Mouse (Mus musculus): ENCODE results near the gene Prorsd1. TPM values are rescaled to one million over a fixed set of nuclear protein-coding genes. Genes with fewer than 3 reads are reported as not detected.

The Prorsd1 gene
- polyA plus RNA-seq, 1 experiment from 2014 or later, result 36.0 TPM

GRCm38 (mm10) chr11:29509421-29509820 is 5.4 kb downstream of the Prorsd1 start:
- H3K4me3 ChIP-seq (ENCODE audit: low read length), result no peak overlapping the region
- no peak overlapping the region for H3K27ac ChIP-seq (ENCODE audit: low read depth, low read length)
- H3K9ac ChIP-seq (ENCODE audit: low read depth, low read length), result no peak overlapping the region
- no peak overlapping the region for H3K4me2 ChIP-seq (replicated peaks; ENCODE audit: low read depth, low read length)
- H3K36me3 ChIP-seq (ENCODE audit: control insufficient read depth, insufficient read depth, low read length), result peaks cover 27% of the 10 kb centered on the region
- H3K4me1 ChIP-seq (ENCODE audit: control insufficient read depth, insufficient read depth, low read length), result peaks cover 5% of the 10 kb centered on the region
- no peaks in the 10 kb centered on the region for H3K9me3 ChIP-seq (ENCODE audit: control insufficient read depth, low read length)
- whole genome bisulfite sequencing, result 97% methylated on average over 1 of the region's 1 CpGs
- H3K27me3 ChIP-seq (ENCODE audit: control insufficient read depth, insufficient read depth, low read length), result no peaks in the 10 kb centered on the region
- ATAC-seq (ENCODE audit: low FRiP score, low TSS enrichment), result no peak

- ATAC-seq (ENCODE audit: low FRiP score, low TSS enrichment), result no peak
- WGBS, result 96% methylated on average over 2 of the region's 2 CpGs
- no peak overlapping the region for H3K4me3 ChIP-seq (ENCODE audit: low read length)
- no peak overlapping the region for H3K27ac ChIP-seq (ENCODE audit: low read depth, low read length)
- H3K36me3 ChIP-seq (ENCODE audit: control insufficient read depth, insufficient read depth, low read length), result peaks cover 30% of the 10 kb centered on the region
- no peaks in the 10 kb centered on the region for H3K27me3 ChIP-seq (ENCODE audit: control insufficient read depth, insufficient read depth, low read length)
- H3K9ac ChIP-seq (ENCODE audit: low read depth, low read length), result no peak overlapping the region
- H3K4me2 ChIP-seq (replicated peaks; ENCODE audit: low read depth, low read length), result no peak overlapping the region
- H3K9me3 ChIP-seq (ENCODE audit: control insufficient read depth, low read length), result no peaks in the 10 kb centered on the region
- no peaks in the 10 kb centered on the region for H3K4me1 ChIP-seq (ENCODE audit: control insufficient read depth, insufficient read depth, low read length)
Observed at GRCm38 (mm10) chr11:29504899-29505625, 9.8 kb downstream of the Prorsd1 start.

GRCm38 (mm10) chr11:29503948-29504893 is 10.6 kb downstream of the Prorsd1 start:
- Histone ChIP-seq H3K27ac (ENCODE audit: low read depth, low read length) (no peak overlapping the region), H3K9me3 (ENCODE audit: control insufficient read depth, low read length) (no peaks in the 10 kb centered on the region), H3K36me3 (ENCODE audit: control insufficient read depth, insufficient read depth, low read length) (peaks cover 35% of the 10 kb centered on the region), H3K27me3 (ENCODE audit: control insufficient read depth, insufficient read depth, low read length) (no peaks in the 10 kb centered on the region), H3K4me1 (ENCODE audit: control insufficient read depth, insufficient read depth, low read length) (no peaks in the 10 kb centered on the region), H3K4me3 (ENCODE audit: low read length) (no peak overlapping the region), H3K4me2 (replicated peaks; ENCODE audit: low read depth, low read length) (no peak overlapping the region), H3K9ac (ENCODE audit: low read depth, low read length) (no peak overlapping the region)
- WGBS, result 91% methylated on average over 10 of the region's 10 CpGs
- ATAC-seq (ENCODE audit: low FRiP score, low TSS enrichment), result no peak

- H3K4me2 ChIP-seq (replicated peaks; ENCODE audit: low read depth, low read length), result no peak overlapping the region
- 85% methylated on average over 3 of the region's 3 CpGs for WGBS
- no peaks in the 10 kb centered on the region for H3K9me3 ChIP-seq (ENCODE audit: control insufficient read depth, low read length)
- H3K27me3 ChIP-seq (ENCODE audit: control insufficient read depth, insufficient read depth, low read length), result no peaks in the 10 kb centered on the region
- no peak for ATAC-seq (ENCODE audit: low FRiP score, low TSS enrichment)
- H3K4me1 ChIP-seq (ENCODE audit: control insufficient read depth, insufficient read depth, low read length), result no peaks in the 10 kb centered on the region
- no peak overlapping the region for H3K27ac ChIP-seq (ENCODE audit: low read depth, low read length)
- H3K4me3 ChIP-seq (ENCODE audit: low read length), result no peak overlapping the region
- no peak overlapping the region for H3K9ac ChIP-seq (ENCODE audit: low read depth, low read length)
- H3K36me3 ChIP-seq (ENCODE audit: control insufficient read depth, insufficient read depth, low read length), result peaks cover 23% of the 10 kb centered on the region; the same call in 1 of the 2 replicates
Observed at GRCm38 (mm10) chr11:29496962-29497361, 17.9 kb downstream of the Prorsd1 start.

- Histone ChIP-seq H3K36me3 (ENCODE audit: control insufficient read depth, insufficient read depth, low read length) (peaks cover 6% of the 10 kb centered on the region; the same call in 1 of the 2 replicates), H3K9me3 (ENCODE audit: control insufficient read depth, low read length) (no peaks in the 10 kb centered on the region), H3K4me3 (ENCODE audit: low read length) (no peak overlapping the region), H3K4me2 (replicated peaks; ENCODE audit: low read depth, low read length) (no peak overlapping the region), H3K4me1 (ENCODE audit: control insufficient read depth, insufficient read depth, low read length) (no peaks in the 10 kb centered on the region), H3K27me3 (ENCODE audit: control insufficient read depth, insufficient read depth, low read length) (no peaks in the 10 kb centered on the region), H3K27ac (ENCODE audit: low read depth, low read length) (no peak overlapping the region), H3K9ac (ENCODE audit: low read depth, low read length) (no peak overlapping the region)
- WGBS, result 94% methylated on average over 1 of the region's 1 CpGs
- ATAC-seq (ENCODE audit: low FRiP score, low TSS enrichment), result no peak
Observed at GRCm38 (mm10) chr11:29493135-29493534, 21.7 kb downstream of the Prorsd1 start.

GRCm38 (mm10) chr11:29474676-29475075 is 40.2 kb downstream of the Prorsd1 start:
- no peak for ATAC-seq (ENCODE audit: low FRiP score, low TSS enrichment)
- H3K9me3 ChIP-seq (ENCODE audit: control insufficient read depth, low read length), result no peaks in the 10 kb centered on the region
- H3K27me3 ChIP-seq (ENCODE audit: control insufficient read depth, insufficient read depth, low read length), result no peaks in the 10 kb centered on the region
- H3K9ac ChIP-seq (ENCODE audit: low read depth, low read length), result no peak overlapping the region
- H3K27ac ChIP-seq (ENCODE audit: low read depth, low read length), result no peak overlapping the region
- H3K4me3 ChIP-seq (ENCODE audit: low read length), result no peak overlapping the region
- H3K36me3 ChIP-seq (ENCODE audit: control insufficient read depth, insufficient read depth, low read length), result peaks cover 12% of the 10 kb centered on the region; the same call in 1 of the 2 replicates
- no peaks in the 10 kb centered on the region for H3K4me1 ChIP-seq (ENCODE audit: control insufficient read depth, insufficient read depth, low read length)
- H3K4me2 ChIP-seq (replicated peaks; ENCODE audit: low read depth, low read length), result no peak overlapping the region

Other genes starting within 250 kb of the Prorsd1 start
- gene Ccdc88a, start 141.4 kb downstream of the Prorsd1 start, polyA plus RNA-seq (2014; fragmentation: Nextera tagmentation; extraction: Ambion mirVana), result 24.4 and 30.6 TPM in 2 replicates
- gene Mtif2, start 11.4 kb upstream of the Prorsd1 start, polyA plus RNA-seq (2014; fragmentation: Nextera tagmentation; extraction: Ambion mirVana), result 45.5 and 48.7 TPM in 2 replicates
- 0.27 and 0.53 TPM in 2 replicates for gene Clhc1, start 32.9 kb upstream of the Prorsd1 start, polyA plus RNA-seq (2014; fragmentation: Nextera tagmentation; extraction: Ambion mirVana)
- 1,394 and 1,989 TPM in 2 replicates for gene Rps27a, start 33.1 kb upstream of the Prorsd1 start, polyA plus RNA-seq (2014; fragmentation: Nextera tagmentation; extraction: Ambion mirVana)
- gene Rtn4, start 177.9 kb upstream of the Prorsd1 start, polyA plus RNA-seq (2014; fragmentation: Nextera tagmentation; extraction: Ambion mirVana), result 42.2 and 70.6 TPM in 2 replicates